Mouse (Mus musculus): ENCODE measurements at regions not wholly inside any gene's neighbourhood (a gene's known extent, or its start where the extent isn't known, plus 50 kb on each side); places are given as distances from the start of the nearest gene placed in this dataset.

DNA sequence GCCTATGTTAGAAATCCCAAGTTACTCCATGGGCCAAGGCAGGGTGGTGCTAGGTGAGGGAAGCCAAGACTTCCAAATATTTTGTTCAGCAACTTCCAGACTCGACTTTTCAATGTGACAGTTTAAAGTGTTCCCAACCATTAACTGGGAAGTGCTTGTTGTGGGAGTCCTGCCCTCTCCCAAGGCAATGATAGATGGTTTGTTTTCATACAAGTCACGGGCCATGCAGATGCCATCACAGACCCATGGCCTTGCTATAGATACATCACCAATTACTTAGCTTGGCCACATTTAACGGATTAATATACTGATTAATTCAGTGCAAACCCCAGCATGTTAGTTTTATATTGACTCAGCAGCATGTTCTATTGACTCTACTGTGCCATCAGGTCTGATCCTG lies 108.1 kb upstream of the Thumpd2 start:
- TF ChIP-seq ZC3H11A (IDR thresholded peaks at IDR 0.05; ENCODE audit: borderline replicate concordance, low read depth, low read length), result no peak
- TF ChIP-seq MAFK (IDR thresholded peaks at IDR 0.05; ENCODE audit: insufficient read depth, low read depth, low read length), result no peak
- TF ChIP-seq HCFC1 (IDR thresholded peaks at IDR 0.05; ENCODE audit: borderline replicate concordance, insufficient read depth, low read length), result no peak
- no peak for TF ChIP-seq ZNF384 (IDR thresholded peaks at IDR 0.05; ENCODE audit: low read depth, low read length)
- TF ChIP-seq CHD2 (IDR thresholded peaks at IDR 0.05; ENCODE audit: low read depth, low read length), result no peak

All from ES-E14 (cell line).